Mouse (Mus musculus) lung, embryonic 15.5 days (tissue): ENCODE results near the gene Leng9. TPM values are rescaled to one million over a fixed set of nuclear protein-coding genes. Genes with fewer than 3 reads are reported as not detected.

Experiments
- ATAC-seq: fragments of 200-750 bp; cut with Nextera tagmentation; 2 replicates; pipeline ENCODE4 v1.8.0; 2017; ENCODE audit warnings: moderate number of reproducible peaks, borderline replicate concordance; ENCODE audit not compliant: low FRiP score, low TSS enrichment; ENCODE audit errors: extremely low read depth
- H3K27ac ChIP-seq: fragments of 300-500 bp; sonication (generic); 2 replicates; pipeline ENCODE4 v1.5.1; 2015; ENCODE audit warnings: moderate library complexity, mild to moderate bottlenecking, inconsistent platforms
- H3K27me3 ChIP-seq: fragments of 300-500 bp; sonication (generic); 2 replicates; pipeline ENCODE4 v1.6.1; 2015; ENCODE audit warnings: inconsistent platforms
- H3K36me3 ChIP-seq: fragments of 300-500 bp; sonication (generic); 2 replicates; pipeline ENCODE4 v1.6.1; 2015; ENCODE audit warnings: inconsistent platforms
- H3K4me1 ChIP-seq: fragments of 300-500 bp; sonication (generic); 2 replicates; pipeline ENCODE4 v1.6.1; 2015; ENCODE audit warnings: inconsistent platforms
- H3K4me2 ChIP-seq: fragments of 300-500 bp; sonication (generic); 2 replicates; pipeline ENCODE4 v1.6.1; 2015; ENCODE audit warnings: inconsistent platforms, mild to moderate bottlenecking, moderate library complexity
- H3K4me3 ChIP-seq: fragments of 300-500 bp; sonication (generic); 2 replicates; pipeline ENCODE4 v1.5.1; 2015; ENCODE audit warnings: mild to moderate bottlenecking, inconsistent platforms
- H3K9ac ChIP-seq: fragments of 300-500 bp; sonication (generic); 2 replicates; pipeline ENCODE4 v1.6.1; 2015; ENCODE audit warnings: inconsistent platforms
- H3K9me3 ChIP-seq: fragments of 300-500 bp; sonication (generic); 2 replicates; pipeline ENCODE4 v1.6.1; 2016; ENCODE audit warnings: inconsistent platforms
- WGBS: fragments of 180-500 bp; shearing (Covaris S2); methylation state at CpG from one replicate; pipeline ENCODE4 v1.1.7; 2015; 5-methylcytosine and 5-hydroxymethylcytosine counted together
- polyA plus RNA-seq: library from polyadenylated mRNA; unstranded; fragments of >200 nt; fragmentation: Nextera tagmentation; extraction: Ambion mirVana; gene quantifications from 2 replicates; pipeline ENCODE4 v1.2.1, GENCODE M21; 2015

Gene Leng9
- polyA plus RNA-seq, 1 experiment from 2014 or later: 4.5 TPM

DNA sequence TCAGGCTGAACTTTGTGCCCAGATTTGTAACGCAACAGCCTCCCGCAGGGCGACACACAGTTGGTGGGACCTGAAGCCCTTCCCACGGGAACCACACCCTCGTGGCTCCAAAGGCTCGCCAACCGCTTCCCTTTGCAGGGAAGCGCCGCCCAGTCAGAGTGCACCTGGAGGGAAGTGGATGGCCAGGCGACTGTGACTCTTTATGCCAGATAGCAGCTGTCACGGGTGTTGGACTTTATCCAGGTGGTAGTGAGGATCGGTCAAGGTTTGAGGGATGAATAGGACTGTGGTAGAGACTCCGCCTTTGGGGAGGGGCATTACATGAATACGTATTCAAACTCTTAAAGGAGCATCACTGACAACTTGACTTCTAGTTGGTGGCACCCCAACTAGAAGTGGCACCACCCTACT, 642 bp upstream of the Leng9 start:
- peak overlapping the region; percentile 62 for H3K4me3 ChIP-seq
- H3K36me3 ChIP-seq: peaks cover 16% of the 10 kb centered on the region
- H3K9ac ChIP-seq: no peak overlapping the region
- H3K27me3 ChIP-seq: peaks cover 7% of the 10 kb centered on the region; the same call in 1 of the 2 replicates
- peak overlapping the region; percentile 84 for H3K4me2 ChIP-seq
- H3K9me3 ChIP-seq: no peaks in the 10 kb centered on the region
- peaks cover 32% of the 10 kb centered on the region for H3K4me1 ChIP-seq
- ATAC-seq: no peak
- H3K27ac ChIP-seq: no peak overlapping the region
- 20% methylated on average over 14 of the region's 14 CpGs for WGBS

DNA sequence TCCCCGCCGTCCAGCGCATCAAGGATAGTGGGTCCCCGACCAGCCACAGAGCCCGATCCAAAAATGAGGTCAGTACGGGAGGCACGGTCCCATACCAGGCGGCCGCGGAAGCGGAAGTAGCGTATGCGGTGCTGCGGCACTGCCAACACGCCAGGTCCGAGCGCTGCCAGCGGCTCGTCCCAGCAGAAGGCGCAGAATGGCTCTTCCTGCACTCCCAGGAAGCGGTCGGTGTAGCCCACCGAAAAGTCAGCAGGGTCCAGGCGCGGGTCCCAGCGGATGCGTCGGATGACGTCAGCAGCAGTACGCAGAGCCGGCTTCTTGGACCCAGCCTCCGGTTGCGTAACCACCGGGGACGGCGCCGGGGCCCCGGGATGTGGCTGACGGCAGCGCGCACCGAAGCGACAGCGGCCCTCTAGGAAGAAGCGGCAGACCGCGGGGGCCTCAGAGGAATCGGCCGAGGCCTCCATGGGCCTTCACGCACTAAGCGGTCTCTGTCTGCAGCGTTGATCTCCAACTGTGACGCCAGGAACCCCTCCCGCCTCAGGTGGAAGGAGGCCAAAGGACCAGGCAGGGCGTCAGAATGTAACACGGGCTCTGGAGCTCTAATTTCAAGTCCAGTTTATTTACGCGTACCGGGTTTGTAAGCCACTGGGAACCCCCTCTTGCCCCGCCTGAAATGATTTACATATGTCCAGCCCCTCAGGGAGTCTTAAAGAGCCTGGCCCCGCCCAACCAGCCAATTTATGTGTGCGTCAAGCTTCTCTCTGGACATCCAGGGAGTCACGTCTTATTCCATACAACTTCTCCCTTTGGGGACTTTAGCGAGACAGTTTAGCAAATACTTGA, 742 bp downstream of the Leng9 start:
- peak overlapping the region; percentile 57 for H3K9ac ChIP-seq
- peak overlapping the region; percentile 84 for H3K4me2 ChIP-seq
- H3K4me3 ChIP-seq: peak overlapping the region; percentile 62
- no peaks in the 10 kb centered on the region for H3K9me3 ChIP-seq
- H3K36me3 ChIP-seq: peaks cover 30% of the 10 kb centered on the region
- H3K27ac ChIP-seq: peak overlapping the region; percentile 97
- H3K27me3 ChIP-seq: peaks cover 7% of the 10 kb centered on the region; the same call in 1 of the 2 replicates
- WGBS: under 1% methylated on average over 64 of the region's 64 CpGs
- H3K4me1 ChIP-seq: peaks cover 32% of the 10 kb centered on the region
- ATAC-seq: peak; percentile 78

DNA sequence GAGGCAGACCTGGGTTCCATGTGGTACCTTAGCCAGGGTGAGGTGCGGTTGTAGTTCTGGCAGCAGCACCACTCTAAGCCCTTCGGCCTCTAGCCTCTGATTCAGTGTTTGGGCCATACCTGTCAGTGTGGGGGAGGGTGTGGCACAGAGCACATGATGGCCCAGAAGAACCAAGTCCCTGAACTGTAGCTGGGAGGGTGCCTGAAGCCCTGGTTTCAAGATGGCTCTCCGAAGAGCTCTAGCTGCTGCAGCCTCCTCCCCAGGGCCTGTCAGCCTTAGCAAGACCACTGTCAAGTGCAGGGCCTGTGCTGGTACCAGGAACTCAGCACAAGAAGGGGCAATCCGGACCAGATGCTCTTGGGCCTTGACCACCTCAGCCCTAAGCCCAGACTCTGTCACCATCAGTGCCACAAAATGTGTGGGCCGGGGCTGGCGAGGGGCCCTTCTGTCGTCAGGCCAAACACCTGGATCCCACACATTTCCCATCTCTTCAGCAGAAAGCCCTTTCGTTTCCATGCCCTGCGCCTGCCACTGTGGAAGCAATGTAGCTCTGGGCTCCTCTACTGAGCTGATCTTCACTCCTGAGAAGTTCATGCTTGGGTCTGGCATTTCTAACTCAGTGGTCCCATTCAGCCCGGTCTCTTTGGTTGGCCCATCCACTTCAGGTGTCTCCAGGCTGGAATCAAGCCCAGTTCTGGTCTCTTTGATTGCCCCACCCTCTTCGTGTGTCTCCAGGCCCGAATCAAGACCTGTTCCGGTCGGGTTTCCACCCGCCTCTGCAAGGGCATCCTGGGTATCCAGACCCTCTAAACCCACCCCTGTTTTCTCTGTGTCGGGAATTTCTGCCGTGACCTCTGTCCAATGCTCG, 1.6 kb downstream of the Leng9 start:
- Histone ChIP-seq H3K36me3 (peaks cover 38% of the 10 kb centered on the region), H3K9ac (peak overlapping the region; percentile 57), H3K9me3 (no peaks in the 10 kb centered on the region), H3K4me1 (peaks cover 32% of the 10 kb centered on the region), H3K27me3 (peaks cover 7% of the 10 kb centered on the region; the same call in 1 of the 2 replicates), H3K27ac (peak overlapping the region; percentile 97), H3K4me2 (peak overlapping the region; percentile 84), H3K4me3 (peak overlapping the region; percentile 62)
- ATAC-seq: peak; percentile 5; the same call in 1 of the 2 replicates
- 25% methylated on average over 18 of the region's 18 CpGs for whole genome bisulfite sequencing

DNA sequence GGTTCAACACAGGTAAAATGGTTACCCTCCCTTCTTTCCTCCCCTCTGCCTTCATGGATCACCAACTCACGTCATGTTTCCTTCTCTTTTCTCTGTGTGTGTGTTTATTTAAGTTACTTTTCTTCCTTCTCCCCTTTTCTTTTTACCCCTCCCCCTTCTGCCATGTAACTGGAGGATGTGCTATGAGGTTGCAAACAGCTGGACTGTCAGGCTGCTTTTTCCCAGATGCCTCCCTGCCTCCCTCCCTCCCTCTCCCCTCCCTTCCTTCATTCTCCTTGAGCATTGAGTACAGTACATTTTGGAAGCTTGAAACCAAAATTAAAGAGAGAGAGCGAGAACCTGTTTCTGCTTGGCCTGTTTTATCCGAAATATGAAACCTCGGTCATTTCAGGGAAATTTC, 2.3 kb downstream of the Leng9 start:
- Histone ChIP-seq H3K9ac (no peak overlapping the region), H3K36me3 (peaks cover 46% of the 10 kb centered on the region), H3K27ac (peak overlapping the region; percentile 97), H3K4me2 (peak overlapping the region; percentile 84; the same call in 1 of the 2 replicates), H3K27me3 (peaks cover 7% of the 10 kb centered on the region; the same call in 1 of the 2 replicates), H3K4me3 (no peak overlapping the region), H3K4me1 (peaks cover 32% of the 10 kb centered on the region), H3K9me3 (no peaks in the 10 kb centered on the region)
- ATAC-seq: no peak
- WGBS: 58% methylated on average over 4 of the region's 4 CpGs

DNA sequence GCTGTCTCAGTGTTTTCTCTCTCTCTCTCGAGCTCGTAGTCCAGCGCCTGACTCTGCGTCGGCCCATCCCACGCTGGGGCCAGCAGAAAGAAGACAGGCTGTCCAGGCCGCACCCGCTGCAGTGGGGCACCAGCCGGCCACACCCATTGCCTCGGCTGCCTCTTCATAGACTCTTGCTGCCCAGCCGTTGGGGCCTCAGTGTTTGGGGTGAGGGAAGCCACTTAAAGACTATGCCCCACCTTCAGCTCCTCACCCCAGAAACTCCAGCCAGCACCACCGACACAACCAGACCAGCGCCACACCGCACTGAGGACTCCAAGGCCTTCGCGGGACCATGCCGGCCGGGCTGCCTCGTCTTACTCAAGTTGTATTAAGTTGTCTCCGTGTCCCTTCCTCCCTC, 2.8 kb downstream of the Leng9 start:
- H3K9ac ChIP-seq: no peak overlapping the region
- WGBS: 83% methylated on average over 20 of the region's 20 CpGs
- peaks cover 7% of the 10 kb centered on the region; the same call in 1 of the 2 replicates for H3K27me3 ChIP-seq
- no peak overlapping the region for H3K4me3 ChIP-seq
- no peak overlapping the region for H3K27ac ChIP-seq
- H3K36me3 ChIP-seq: peaks cover 51% of the 10 kb centered on the region
- ATAC-seq: no peak
- H3K9me3 ChIP-seq: no peaks in the 10 kb centered on the region
- no peak overlapping the region for H3K4me2 ChIP-seq
- peaks cover 32% of the 10 kb centered on the region for H3K4me1 ChIP-seq

DNA sequence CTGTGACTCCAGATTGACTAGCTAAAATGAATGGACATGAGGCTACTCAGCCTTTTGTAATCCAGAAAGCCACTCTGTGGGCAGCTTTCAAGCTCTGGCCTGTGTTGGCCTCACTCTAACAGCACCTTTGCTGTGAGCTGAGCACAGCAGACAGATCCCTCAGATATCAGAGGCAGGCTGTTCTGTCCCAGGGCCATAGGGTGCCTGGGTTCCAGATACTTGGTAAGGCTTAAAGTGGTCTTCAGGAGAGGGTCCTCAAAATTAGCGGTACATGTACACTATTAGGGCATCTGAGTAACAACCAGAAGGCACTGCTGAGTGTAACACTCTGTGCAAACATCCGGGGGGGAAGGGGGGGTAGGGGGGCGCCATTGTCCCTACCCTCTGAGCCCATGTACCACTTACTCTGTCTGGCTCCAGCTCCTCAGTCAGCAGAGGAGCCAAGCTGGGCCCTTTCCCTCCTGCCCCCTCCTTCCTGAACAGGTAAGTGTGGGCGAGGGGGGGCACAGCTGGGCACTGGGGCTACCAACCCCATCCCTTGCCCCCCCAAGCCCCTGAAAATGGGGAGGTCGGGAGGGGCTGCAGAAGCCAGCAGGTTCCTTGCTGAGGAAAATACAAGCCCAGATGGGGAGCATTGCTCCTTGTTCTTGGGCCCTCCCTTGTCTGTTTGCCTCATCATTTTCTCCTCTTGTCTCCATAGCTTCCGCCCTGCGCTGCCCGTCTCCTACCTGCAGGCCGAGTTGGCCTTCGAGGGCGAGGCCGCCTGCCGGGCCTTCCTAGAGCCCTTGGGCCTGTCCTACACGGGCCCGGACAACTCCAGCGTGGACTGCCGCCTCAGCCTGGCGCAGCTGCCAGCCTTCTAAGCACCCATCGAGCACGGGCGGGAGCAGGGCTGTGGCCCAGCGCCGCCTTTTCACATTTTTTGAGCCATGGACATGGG, 3.7 kb downstream of the Leng9 start:
- peaks cover 32% of the 10 kb centered on the region for H3K4me1 ChIP-seq
- H3K9ac ChIP-seq: no peak overlapping the region
- no peak for ATAC-seq
- no peak overlapping the region for H3K27ac ChIP-seq
- H3K36me3 ChIP-seq: peaks cover 59% of the 10 kb centered on the region
- 93% methylated on average over 23 of the region's 23 CpGs for WGBS
- H3K4me2 ChIP-seq: no peak overlapping the region
- no peak overlapping the region for H3K4me3 ChIP-seq
- H3K9me3 ChIP-seq: no peaks in the 10 kb centered on the region
- H3K27me3 ChIP-seq: peaks cover 4% of the 10 kb centered on the region; the same call in 1 of the 2 replicates

DNA sequence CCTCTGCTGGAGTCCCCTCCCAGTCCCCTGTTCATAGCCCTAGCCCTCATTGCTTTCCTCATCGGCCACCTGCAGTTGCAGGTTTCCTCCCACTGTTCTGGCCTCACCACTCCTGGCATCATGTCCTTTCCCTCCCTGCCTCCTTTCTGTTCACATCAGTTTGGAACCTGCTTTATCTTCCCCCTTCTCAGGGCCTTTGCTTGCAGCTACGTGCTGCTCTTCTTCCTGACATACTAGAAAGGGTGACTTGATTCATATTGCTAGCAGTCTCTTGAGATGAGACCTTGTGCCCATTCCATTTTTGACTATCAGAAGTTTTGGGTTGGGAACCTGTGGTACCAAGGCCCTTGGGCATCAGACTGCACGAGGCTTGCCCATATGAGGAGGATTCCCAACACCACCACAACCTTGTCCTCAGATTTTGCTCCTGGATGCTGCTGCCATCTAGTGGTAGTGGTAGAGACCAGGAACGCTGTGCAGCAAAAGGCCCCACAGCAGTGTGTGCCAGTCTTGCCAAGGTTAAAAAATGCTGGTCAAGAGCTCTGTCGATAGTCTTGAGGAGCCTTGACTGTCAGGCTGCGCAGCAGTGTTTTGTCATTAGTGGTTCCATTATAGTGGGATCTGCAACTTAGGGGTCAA, 4.5 kb downstream of the Leng9 start:
- no peak for ATAC-seq
- WGBS: 58% methylated on average over 6 of the region's 6 CpGs

DNA sequence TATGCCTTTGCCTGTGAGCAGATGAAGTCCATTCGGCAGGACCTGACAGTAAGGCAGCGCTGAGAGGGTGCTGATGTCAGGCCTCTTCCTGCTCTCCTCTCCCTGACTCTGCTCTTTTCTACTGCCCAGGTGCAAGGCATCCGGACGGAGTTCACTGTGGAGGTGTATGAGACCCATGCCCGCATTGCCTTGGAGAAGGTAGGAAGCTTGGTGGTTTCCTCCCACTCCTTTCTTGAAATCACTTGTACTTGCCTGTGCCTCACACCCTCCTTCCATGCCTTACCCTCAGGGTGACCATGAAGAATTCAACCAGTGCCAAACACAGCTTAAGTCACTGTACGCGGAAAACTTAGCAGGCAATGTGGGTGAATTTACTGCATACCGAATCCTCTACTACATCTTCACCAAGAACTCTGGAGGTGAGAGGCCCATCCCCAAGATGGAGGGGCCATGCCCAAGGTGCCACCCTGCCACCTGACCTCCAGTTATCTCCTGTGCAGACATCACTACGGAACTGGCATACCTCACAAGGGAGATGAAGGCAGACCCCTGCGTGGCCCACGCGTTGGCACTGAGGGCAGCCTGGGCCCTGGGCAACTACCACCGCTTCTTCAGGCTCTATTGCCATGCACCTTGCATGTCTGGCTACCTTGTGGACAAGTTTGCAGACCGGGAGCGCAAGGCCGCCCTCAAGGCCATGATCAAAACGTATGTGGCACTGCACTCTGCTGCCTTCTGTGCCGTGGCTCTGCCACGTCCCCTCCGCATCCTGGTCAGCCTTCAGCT, 5.2 kb downstream of the Leng9 start:
- Histone ChIP-seq H3K4me2 (no peak overlapping the region), H3K27ac (no peak overlapping the region), H3K9ac (no peak overlapping the region), H3K4me3 (no peak overlapping the region), H3K36me3 (peaks cover 75% of the 10 kb centered on the region), H3K9me3 (no peaks in the 10 kb centered on the region), H3K27me3 (no peaks in the 10 kb centered on the region), H3K4me1 (peaks cover 19% of the 10 kb centered on the region)
- WGBS: 91% methylated on average over 20 of the region's 20 CpGs
- no peak for ATAC-seq

More for the DNA sequence above, 4.5 kb downstream of the Leng9 start:
- H3K36me3 ChIP-seq: peaks cover 68% of the 10 kb centered on the region
- no peaks in the 10 kb centered on the region for H3K9me3 ChIP-seq
- no peak overlapping the region for H3K27ac ChIP-seq
- no peak overlapping the region for H3K9ac ChIP-seq
- H3K4me3 ChIP-seq: no peak overlapping the region
- no peak overlapping the region for H3K4me2 ChIP-seq
- H3K27me3 ChIP-seq: no peaks in the 10 kb centered on the region
- H3K4me1 ChIP-seq: peaks cover 25% of the 10 kb centered on the region

DNA sequence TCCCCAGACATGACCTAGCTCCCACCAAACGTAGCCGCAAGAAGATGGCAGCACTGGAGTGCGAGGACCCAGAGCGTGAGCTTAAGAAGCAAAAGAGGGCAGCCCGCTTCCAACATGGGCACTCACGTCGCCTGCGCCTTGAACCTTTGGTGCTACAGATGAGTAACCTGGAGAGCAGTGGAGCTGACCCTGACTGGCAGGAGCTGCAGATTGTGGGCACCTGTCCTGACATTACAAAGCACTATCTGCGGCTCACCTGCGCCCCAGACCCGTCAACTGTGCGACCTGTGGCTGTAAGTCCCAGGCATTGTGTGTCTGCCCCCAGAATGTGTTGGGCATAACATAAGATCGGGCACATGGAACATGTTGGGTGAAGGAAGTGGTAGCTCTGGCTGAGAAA, 6.1 kb downstream of the Leng9 start:
- no peak overlapping the region for H3K27ac ChIP-seq
- H3K4me3 ChIP-seq: no peak overlapping the region
- no peaks in the 10 kb centered on the region for H3K9me3 ChIP-seq
- H3K36me3 ChIP-seq: peaks cover 84% of the 10 kb centered on the region
- 95% methylated on average over 13 of the region's 13 CpGs for WGBS
- no peak overlapping the region for H3K9ac ChIP-seq
- H3K4me2 ChIP-seq: no peak overlapping the region
- ATAC-seq: no peak
- H3K27me3 ChIP-seq: no peaks in the 10 kb centered on the region
- peaks cover 17% of the 10 kb centered on the region for H3K4me1 ChIP-seq

DNA sequence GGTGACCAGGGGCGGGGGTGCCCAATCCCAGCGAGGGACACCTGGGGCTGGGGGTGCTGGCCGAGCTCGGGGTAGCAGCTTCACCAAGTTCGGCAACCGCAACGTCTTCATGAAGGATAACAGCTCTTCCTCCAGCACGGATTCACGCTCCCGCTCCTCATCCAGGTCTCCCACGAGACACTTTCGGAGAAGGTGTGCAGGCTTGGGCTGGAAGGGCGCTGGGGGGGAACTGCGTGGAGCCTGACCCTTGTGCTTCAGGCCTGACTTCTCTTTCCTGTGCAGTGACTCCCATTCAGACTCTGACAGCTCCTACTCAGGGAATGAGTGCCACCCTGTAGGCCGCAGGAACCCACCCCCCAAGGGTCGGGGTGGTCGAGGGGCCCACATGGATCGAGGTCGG, 6.7 kb downstream of the Leng9 start:
- no peak overlapping the region for H3K9ac ChIP-seq
- H3K4me2 ChIP-seq: no peak overlapping the region
- H3K27me3 ChIP-seq: no peaks in the 10 kb centered on the region
- WGBS: 95% methylated on average over 19 of the region's 19 CpGs
- peaks cover 89% of the 10 kb centered on the region for H3K36me3 ChIP-seq
- no peak overlapping the region for H3K4me3 ChIP-seq
- no peaks in the 10 kb centered on the region for H3K9me3 ChIP-seq
- ATAC-seq: no peak
- peaks cover 15% of the 10 kb centered on the region for H3K4me1 ChIP-seq
- H3K27ac ChIP-seq: no peak overlapping the region
